Mouse (Mus musculus): ENCODE measurements around the gene Tead1. TPM values are rescaled to one million over a fixed set of nuclear protein-coding genes. Genes with fewer than 3 reads are reported as not detected.

Gene Tead1
- polyA plus RNA-seq (2012; rRNA removed), result 3.2 and 4.4 TPM in 2 replicates

GRCm38 (mm10) chr7:112679171-112679512, at the start of gene Tead1:
Gene Tead1 (plus strand): TSS chr7:112679318.
- TF ChIP-seq CTCF (IDR thresholded peaks at IDR 0.05; ENCODE audit: borderline replicate concordance, control insufficient read depth, extremely low read depth, insufficient read depth, low read length, poor library complexity), result no peak
- no peak for TF ChIP-seq POLR2A (IDR thresholded peaks at IDR 0.05; ENCODE audit: control insufficient read depth, extremely low read depth, insufficient read depth, low read length, poor library complexity)
- Histone ChIP-seq H3K27me3 (ENCODE audit: control insufficient read depth, insufficient read depth, low read length) (peaks cover 3% of the 10 kb centered on the region; the same call in 1 of the 2 replicates), H3K27ac (ENCODE audit: control insufficient read depth, insufficient read depth, low read length) (no peak within 1 kb of the TSS), H3K36me3 (ENCODE audit: control insufficient read depth, insufficient read depth, low read length) (no peaks in the 10 kb centered on the region), H3K4me1 (replicated peaks; ENCODE audit: control insufficient read depth, insufficient read depth, low read length) (peaks cover 6% of the 10 kb centered on the region; the same call in 1 of the 2 replicates), H3K4me3 (ENCODE audit: control insufficient read depth, insufficient read depth, low read length) (peak within 1 kb of the TSS; percentile 40)
- 10% methylated on average over 56 of the region's 57 CpGs for WGBS
- DNase-seq, result peak; percentile 36

DNA sequence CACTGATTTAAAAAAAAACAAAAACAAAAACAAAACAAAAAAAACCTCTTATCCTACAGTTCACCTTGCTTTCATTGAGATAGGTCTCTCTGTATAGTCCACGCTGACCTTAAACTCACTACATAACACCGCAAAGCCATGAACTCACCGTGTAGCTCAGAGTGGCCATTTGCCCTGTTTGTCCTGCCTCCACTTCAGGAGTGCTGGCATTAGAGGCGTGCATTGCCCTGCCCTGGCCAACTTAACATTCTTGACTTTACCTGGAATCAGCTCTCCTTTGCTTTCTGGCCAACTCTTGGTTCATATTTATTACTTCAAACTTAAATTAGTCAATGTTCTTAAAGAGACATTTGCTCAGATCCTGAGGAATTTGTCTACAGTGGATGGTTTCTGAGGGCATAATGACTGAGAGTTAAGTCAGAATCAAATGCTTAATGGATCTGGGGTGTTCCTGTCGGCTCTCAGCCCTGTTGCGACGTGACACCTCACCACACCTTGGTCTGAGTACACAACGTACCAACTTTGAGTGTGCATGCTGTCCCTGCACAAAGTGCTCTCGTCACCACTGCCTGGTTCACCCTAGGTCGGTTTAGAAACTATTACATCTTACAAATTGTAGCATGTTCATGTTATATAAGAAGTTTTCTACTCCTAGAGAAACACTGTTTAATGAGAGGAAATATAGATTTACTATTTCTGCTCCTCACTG, 44.5 kb upstream of the Tead1 start:
- 94% methylated on average over 10 of the region's 10 CpGs for WGBS
- Histone ChIP-seq H3K27me3 (ENCODE audit: control insufficient read depth, insufficient read depth, low read length) (no peaks in the 10 kb centered on the region), H3K27ac (ENCODE audit: control insufficient read depth, insufficient read depth, low read length) (no peak overlapping the region), H3K4me3 (ENCODE audit: control insufficient read depth, insufficient read depth, low read length) (no peak overlapping the region), H3K4me1 (replicated peaks; ENCODE audit: control insufficient read depth, insufficient read depth, low read length) (no peaks in the 10 kb centered on the region), H3K36me3 (ENCODE audit: control insufficient read depth, insufficient read depth, low read length) (no peaks in the 10 kb centered on the region)
- no peak for DNase-seq
- no peak for TF ChIP-seq CTCF (IDR thresholded peaks at IDR 0.05; ENCODE audit: borderline replicate concordance, control insufficient read depth, extremely low read depth, insufficient read depth, low read length, poor library complexity)
- no peak for TF ChIP-seq POLR2A (IDR thresholded peaks at IDR 0.05; ENCODE audit: control insufficient read depth, extremely low read depth, insufficient read depth, low read length, poor library complexity)

GRCm38 (mm10) chr7:112635936-112636335, 43.2 kb upstream of the Tead1 start:
- H3K4me1 ChIP-seq (replicated peaks; ENCODE audit: control insufficient read depth, insufficient read depth, low read length), result no peaks in the 10 kb centered on the region
- no peak overlapping the region for H3K4me3 ChIP-seq (ENCODE audit: control insufficient read depth, insufficient read depth, low read length)
- no peak for DNase-seq
- no peak overlapping the region for H3K27ac ChIP-seq (ENCODE audit: control insufficient read depth, insufficient read depth, low read length)
- no peaks in the 10 kb centered on the region for H3K27me3 ChIP-seq (ENCODE audit: control insufficient read depth, insufficient read depth, low read length)
- WGBS, result 92% methylated on average over 2 of the region's 2 CpGs
- H3K36me3 ChIP-seq (ENCODE audit: control insufficient read depth, insufficient read depth, low read length), result no peaks in the 10 kb centered on the region
- TF ChIP-seq POLR2A (IDR thresholded peaks at IDR 0.05; ENCODE audit: control insufficient read depth, extremely low read depth, insufficient read depth, low read length, poor library complexity), result no peak
- no peak for TF ChIP-seq CTCF (IDR thresholded peaks at IDR 0.05; ENCODE audit: borderline replicate concordance, control insufficient read depth, extremely low read depth, insufficient read depth, low read length, poor library complexity)

DNA sequence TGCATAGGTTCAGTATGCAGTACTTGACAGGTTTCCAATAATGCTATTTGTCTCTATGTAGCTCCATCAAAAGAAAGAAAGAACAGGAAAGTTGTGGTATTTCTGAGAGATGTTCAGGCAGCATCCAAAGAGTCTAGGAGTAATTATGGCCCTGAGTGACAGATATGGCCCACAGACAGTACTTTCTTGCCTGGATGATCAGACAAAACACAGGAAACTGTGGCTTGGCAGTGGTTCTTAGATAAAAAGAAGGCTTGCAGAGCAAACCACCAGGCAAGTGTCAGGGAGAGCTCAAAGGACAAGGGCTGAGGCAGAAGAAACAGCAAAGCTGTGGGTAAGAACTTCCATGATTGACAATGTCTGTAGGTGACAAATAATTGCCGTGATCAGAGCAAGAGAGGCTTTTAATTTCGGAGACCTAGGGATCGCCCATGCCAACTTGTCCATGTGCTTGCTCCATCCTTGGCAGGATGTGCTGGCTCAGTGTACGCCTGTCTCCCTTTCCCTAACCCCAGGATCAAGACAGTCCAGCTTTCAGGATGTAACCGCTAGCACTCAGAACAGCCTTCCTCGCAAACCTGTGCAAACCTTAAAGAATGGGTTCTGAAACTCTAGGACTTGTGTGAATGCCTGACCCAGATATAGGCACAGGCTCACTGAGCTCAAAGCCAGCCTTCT, 35.1 kb upstream of the Tead1 start:
- no peaks in the 10 kb centered on the region for H3K27me3 ChIP-seq (ENCODE audit: control insufficient read depth, insufficient read depth, low read length)
- no peak overlapping the region for H3K4me3 ChIP-seq (ENCODE audit: control insufficient read depth, insufficient read depth, low read length)
- WGBS, result 67% methylated on average over 6 of the region's 6 CpGs
- H3K36me3 ChIP-seq (ENCODE audit: control insufficient read depth, insufficient read depth, low read length), result no peaks in the 10 kb centered on the region
- no peaks in the 10 kb centered on the region; the same call in 1 of the 2 replicates for H3K4me1 ChIP-seq (replicated peaks; ENCODE audit: control insufficient read depth, insufficient read depth, low read length)
- no peak for TF ChIP-seq CTCF (IDR thresholded peaks at IDR 0.05; ENCODE audit: borderline replicate concordance, control insufficient read depth, extremely low read depth, insufficient read depth, low read length, poor library complexity)
- no peak for TF ChIP-seq POLR2A (IDR thresholded peaks at IDR 0.05; ENCODE audit: control insufficient read depth, extremely low read depth, insufficient read depth, low read length, poor library complexity)
- DNase-seq, result no peak
- no peak overlapping the region for H3K27ac ChIP-seq (ENCODE audit: control insufficient read depth, insufficient read depth, low read length)

DNA sequence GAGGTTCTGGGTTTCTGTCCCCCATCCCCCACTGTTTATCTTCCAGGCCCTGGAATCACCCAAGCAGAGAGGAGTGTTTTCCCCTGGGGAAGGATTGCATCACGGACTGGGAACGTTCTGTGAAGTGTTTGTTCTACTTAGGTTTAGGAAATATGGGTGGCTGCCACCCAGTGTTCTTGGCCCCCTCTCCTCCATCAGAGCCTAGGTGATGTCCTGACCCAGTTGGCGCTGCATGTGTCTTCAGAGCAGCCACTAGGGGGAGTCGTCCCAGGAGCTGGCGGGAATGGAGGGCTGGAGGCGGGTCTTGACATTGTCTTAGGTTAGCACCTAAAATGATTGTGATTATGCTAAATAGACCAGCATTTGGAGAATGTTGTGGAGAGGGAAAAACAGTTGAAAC, 34.4 kb upstream of the Tead1 start:
- Histone ChIP-seq H3K4me1 (replicated peaks; ENCODE audit: control insufficient read depth, insufficient read depth, low read length) (no peaks in the 10 kb centered on the region; the same call in 1 of the 2 replicates), H3K4me3 (ENCODE audit: control insufficient read depth, insufficient read depth, low read length) (no peak overlapping the region), H3K27me3 (ENCODE audit: control insufficient read depth, insufficient read depth, low read length) (no peaks in the 10 kb centered on the region), H3K27ac (ENCODE audit: control insufficient read depth, insufficient read depth, low read length) (no peak overlapping the region), H3K36me3 (ENCODE audit: control insufficient read depth, insufficient read depth, low read length) (no peaks in the 10 kb centered on the region)
- no peak for TF ChIP-seq CTCF (IDR thresholded peaks at IDR 0.05; ENCODE audit: borderline replicate concordance, control insufficient read depth, extremely low read depth, insufficient read depth, low read length, poor library complexity)
- TF ChIP-seq POLR2A (IDR thresholded peaks at IDR 0.05; ENCODE audit: control insufficient read depth, extremely low read depth, insufficient read depth, low read length, poor library complexity), result no peak
- 90% methylated on average over 6 of the region's 6 CpGs for WGBS
- no peak for DNase-seq

- no peaks in the 10 kb centered on the region; the same call in 1 of the 2 replicates for H3K4me1 ChIP-seq (replicated peaks; ENCODE audit: control insufficient read depth, insufficient read depth, low read length)
- H3K27me3 ChIP-seq (ENCODE audit: control insufficient read depth, insufficient read depth, low read length), result no peaks in the 10 kb centered on the region
- TF ChIP-seq CTCF (IDR thresholded peaks at IDR 0.05; ENCODE audit: borderline replicate concordance, control insufficient read depth, extremely low read depth, insufficient read depth, low read length, poor library complexity) (no peak), POLR2A (IDR thresholded peaks at IDR 0.05; ENCODE audit: control insufficient read depth, extremely low read depth, insufficient read depth, low read length, poor library complexity) (no peak)
- no peak for DNase-seq
- 90% methylated on average over 2 of the region's 2 CpGs for WGBS
- no peak overlapping the region for H3K27ac ChIP-seq (ENCODE audit: control insufficient read depth, insufficient read depth, low read length)
- no peak overlapping the region for H3K4me3 ChIP-seq (ENCODE audit: control insufficient read depth, insufficient read depth, low read length)
- H3K36me3 ChIP-seq (ENCODE audit: control insufficient read depth, insufficient read depth, low read length), result no peaks in the 10 kb centered on the region
Measured at GRCm38 (mm10) chr7:112645724-112646123, 33.4 kb upstream of the Tead1 start.
